Mouse (Mus musculus): ENCODE measurements around the gene Rnf126. TPM values are rescaled to one million over a fixed set of nuclear protein-coding genes. Genes with fewer than 3 reads are reported as not detected.

Gene Rnf126
- polyA plus RNA-seq, 1 experiment from 2014 or later: 62.5 TPM

GRCm38 (mm10) chr10:79780664-79781015, 13.9 kb upstream of the Rnf126 start:
- H3K9ac ChIP-seq (ENCODE audit: low read length): no peak overlapping the region
- WGBS: 2% methylated on average over 13 of the region's 13 CpGs
- no peak overlapping the region for H3K27ac ChIP-seq (replicated peaks in 1 of 2; ENCODE audit: control insufficient read depth in 1 of 2, insufficient read depth in 1 of 2, low read depth in 2 of 2, low read length in 2 of 2)
- H3K9me3 ChIP-seq (ENCODE audit: control insufficient read depth, low read length): no peaks in the 10 kb centered on the region
- no peak for ATAC-seq (ENCODE audit: insufficient number of reproducible peaks, insufficient read depth, low FRiP score, low read depth)
- H3K36me3 ChIP-seq (ENCODE audit: control insufficient read depth, insufficient read depth, low read length): no peaks in the 10 kb centered on the region
- H3K27me3 ChIP-seq (ENCODE audit: control insufficient read depth, insufficient read depth, low read length): peaks cover 16% of the 10 kb centered on the region
- peak overlapping the region; percentile 37 to 58 for H3K4me3 ChIP-seq (ENCODE audit: control insufficient read depth in 1 of 2, insufficient read depth in 1 of 2, low read depth in 1 of 2, low read length in 2 of 2)
- peaks cover 21 to 33% of the 10 kb centered on the region in 2 experiments for H3K4me1 ChIP-seq (ENCODE audit: control insufficient read depth in 2 of 2, insufficient read depth in 2 of 2, low read length in 2 of 2)
- H3K4me2 ChIP-seq (ENCODE audit: low read length): peak overlapping the region; percentile 83

GRCm38 (mm10) chr10:79779784-79780663, 13.3 kb upstream of the Rnf126 start:
- peak overlapping the region; percentile 83 for H3K4me2 ChIP-seq (ENCODE audit: low read length)
- no peak overlapping the region for H3K9ac ChIP-seq (ENCODE audit: low read length)
- no peaks in the 10 kb centered on the region for H3K9me3 ChIP-seq (ENCODE audit: control insufficient read depth, low read length)
- ATAC-seq (ENCODE audit: insufficient number of reproducible peaks, insufficient read depth, low FRiP score, low read depth): peak; percentile 87
- peaks cover 16% of the 10 kb centered on the region for H3K27me3 ChIP-seq (ENCODE audit: control insufficient read depth, insufficient read depth, low read length)
- H3K4me1 ChIP-seq (ENCODE audit: control insufficient read depth in 2 of 2, insufficient read depth in 2 of 2, low read length in 2 of 2): peaks cover 21 to 33% of the 10 kb centered on the region in 2 experiments
- H3K27ac ChIP-seq (replicated peaks in 1 of 2; ENCODE audit: control insufficient read depth in 1 of 2, insufficient read depth in 1 of 2, low read depth in 2 of 2, low read length in 2 of 2): no peak overlapping the region
- WGBS: 3% methylated on average over 54 of the region's 55 CpGs
- peak overlapping the region; percentile 37 to 58 for H3K4me3 ChIP-seq (ENCODE audit: control insufficient read depth in 1 of 2, insufficient read depth in 1 of 2, low read depth in 1 of 2, low read length in 2 of 2)
- no peaks in the 10 kb centered on the region for H3K36me3 ChIP-seq (ENCODE audit: control insufficient read depth, insufficient read depth, low read length)

DNA sequence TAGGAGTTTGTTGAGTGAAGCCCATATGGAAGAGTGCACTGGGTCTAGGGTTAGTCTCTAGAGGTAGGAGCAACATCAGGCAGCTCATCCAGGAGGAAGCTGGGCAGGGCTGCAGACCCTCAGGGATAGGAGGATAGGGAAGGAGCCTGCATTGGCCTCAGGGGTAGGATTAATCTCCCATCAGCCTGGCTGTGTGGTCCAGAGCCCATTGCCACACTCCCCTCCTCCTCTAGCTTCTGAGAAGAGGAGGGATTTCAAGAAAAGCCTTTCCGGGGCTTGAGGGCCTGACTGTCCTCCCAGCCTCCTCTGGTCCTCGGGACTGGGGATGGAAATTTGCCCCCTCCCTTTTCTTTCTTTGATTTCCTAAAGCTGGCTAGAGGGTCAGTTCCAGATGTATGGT, 12.4 kb upstream of the Rnf126 start:
- peaks cover 15% of the 10 kb centered on the region for H3K27me3 ChIP-seq (ENCODE audit: control insufficient read depth, insufficient read depth, low read length)
- no peaks in the 10 kb centered on the region for H3K36me3 ChIP-seq (ENCODE audit: control insufficient read depth, insufficient read depth, low read length)
- WGBS: 32% methylated on average over 2 of the region's 2 CpGs
- no peak for ATAC-seq (ENCODE audit: insufficient number of reproducible peaks, insufficient read depth, low FRiP score, low read depth)
- H3K9ac ChIP-seq (ENCODE audit: low read length): no peak overlapping the region
- H3K9me3 ChIP-seq (ENCODE audit: control insufficient read depth, low read length): no peaks in the 10 kb centered on the region
- 0 out of 4 replicates have a peak overlapping the region, but pooled peaks of 1 of the 2 experiments have one; percentile 84 for H3K27ac ChIP-seq (replicated peaks in 1 of 2; ENCODE audit: control insufficient read depth in 1 of 2, insufficient read depth in 1 of 2, low read depth in 2 of 2, low read length in 2 of 2)
- peaks cover 21 to 33% of the 10 kb centered on the region in 2 experiments for H3K4me1 ChIP-seq (ENCODE audit: control insufficient read depth in 2 of 2, insufficient read depth in 2 of 2, low read length in 2 of 2)
- no peak overlapping the region for H3K4me2 ChIP-seq (ENCODE audit: low read length)
- H3K4me3 ChIP-seq (ENCODE audit: control insufficient read depth in 1 of 2, insufficient read depth in 1 of 2, low read depth in 1 of 2, low read length in 2 of 2): no peak overlapping the region

- Histone ChIP-seq H3K27ac (replicated peaks in 1 of 2; ENCODE audit: control insufficient read depth in 1 of 2, insufficient read depth in 1 of 2, low read depth in 2 of 2, low read length in 2 of 2) (peak overlapping the region; percentile 74 to 84), H3K4me3 (ENCODE audit: control insufficient read depth in 1 of 2, insufficient read depth in 1 of 2, low read depth in 1 of 2, low read length in 2 of 2) (peak overlapping the region; percentile 7 to 51; a peak in 3 of 4 replicates), H3K4me2 (ENCODE audit: low read length) (peak overlapping the region; percentile 78), H3K36me3 (ENCODE audit: control insufficient read depth, insufficient read depth, low read length) (no peaks in the 10 kb centered on the region), H3K9me3 (ENCODE audit: control insufficient read depth, low read length) (no peaks in the 10 kb centered on the region), H3K4me1 (ENCODE audit: control insufficient read depth in 2 of 2, insufficient read depth in 2 of 2, low read length in 2 of 2) (peaks cover 21 to 33% of the 10 kb centered on the region in 2 experiments), H3K27me3 (ENCODE audit: control insufficient read depth, insufficient read depth, low read length) (peaks cover 13% of the 10 kb centered on the region), H3K9ac (ENCODE audit: low read length) (peak overlapping the region; percentile 73)
- ATAC-seq (ENCODE audit: insufficient number of reproducible peaks, insufficient read depth, low FRiP score, low read depth): peak; percentile 36; the same call in 1 of the 2 replicates
- WGBS: 7% methylated on average over 15 of the region's 15 CpGs
These were observed 11.3 kb upstream of the Rnf126 start for GRCm38 (mm10) chr10:79778006-79778405.

DNA sequence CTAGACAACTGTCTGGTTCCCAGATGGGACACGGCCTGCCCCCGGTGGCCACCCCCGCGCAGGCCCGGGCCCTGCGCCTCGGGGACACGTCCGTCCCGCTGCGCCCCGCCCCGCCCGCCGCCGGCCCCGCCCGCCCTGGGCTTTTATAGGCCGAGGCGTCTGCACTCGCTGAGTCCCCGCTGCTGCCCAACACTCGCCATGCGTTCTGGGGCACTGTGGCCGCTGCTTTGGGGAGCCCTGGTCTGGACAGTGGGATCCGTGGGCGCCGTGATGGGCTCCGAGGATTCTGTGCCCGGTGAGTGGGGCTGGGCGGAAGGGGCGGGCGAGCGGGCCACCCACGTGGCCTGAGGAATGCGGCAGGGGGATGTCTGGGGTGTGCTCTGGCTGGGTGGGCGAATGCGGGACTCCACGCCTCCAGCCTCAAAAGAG, 10.4 kb upstream of the Rnf126 start, which contains the start of gene Fstl3:
Gene Fstl3, plus strand, starts transcription at position 170 of the 429 bp plus-strand sequence.
- Histone ChIP-seq H3K4me1 (ENCODE audit: control insufficient read depth in 2 of 2, insufficient read depth in 2 of 2, low read length in 2 of 2) (peaks cover 21 to 33% of the 10 kb centered on the region in 2 experiments), H3K4me2 (ENCODE audit: low read length) (peak within 1 kb of the TSS; percentile 78), H3K9me3 (ENCODE audit: control insufficient read depth, low read length) (0 out of 2 replicates have a peak, but pooled peaks cover 5% of the 10 kb centered on the region), H3K27ac (replicated peaks in 1 of 2; ENCODE audit: control insufficient read depth in 1 of 2, insufficient read depth in 1 of 2, low read depth in 2 of 2, low read length in 2 of 2) (peak within 1 kb of the TSS; percentile 74 to 84), H3K9ac (ENCODE audit: low read length) (peak within 1 kb of the TSS; percentile 73), H3K27me3 (ENCODE audit: control insufficient read depth, insufficient read depth, low read length) (peaks cover 8% of the 10 kb centered on the region), H3K4me3 (ENCODE audit: control insufficient read depth in 1 of 2, insufficient read depth in 1 of 2, low read depth in 1 of 2, low read length in 2 of 2) (peak within 1 kb of the TSS; percentile 51 to 55), H3K36me3 (ENCODE audit: control insufficient read depth, insufficient read depth, low read length) (no peaks in the 10 kb centered on the region)
- no peak for ATAC-seq (ENCODE audit: insufficient number of reproducible peaks, insufficient read depth, low FRiP score, low read depth)
- WGBS: 2% methylated on average over 39 of the region's 39 CpGs

GRCm38 (mm10) chr10:79774486-79775279, 7.9 kb upstream of the Rnf126 start:
- H3K4me1 ChIP-seq (ENCODE audit: control insufficient read depth in 2 of 2, insufficient read depth in 2 of 2, low read length in 2 of 2): peaks cover 10 to 21% of the 10 kb centered on the region in 2 experiments
- 57% methylated on average over 5 of the region's 5 CpGs for WGBS

DNA sequence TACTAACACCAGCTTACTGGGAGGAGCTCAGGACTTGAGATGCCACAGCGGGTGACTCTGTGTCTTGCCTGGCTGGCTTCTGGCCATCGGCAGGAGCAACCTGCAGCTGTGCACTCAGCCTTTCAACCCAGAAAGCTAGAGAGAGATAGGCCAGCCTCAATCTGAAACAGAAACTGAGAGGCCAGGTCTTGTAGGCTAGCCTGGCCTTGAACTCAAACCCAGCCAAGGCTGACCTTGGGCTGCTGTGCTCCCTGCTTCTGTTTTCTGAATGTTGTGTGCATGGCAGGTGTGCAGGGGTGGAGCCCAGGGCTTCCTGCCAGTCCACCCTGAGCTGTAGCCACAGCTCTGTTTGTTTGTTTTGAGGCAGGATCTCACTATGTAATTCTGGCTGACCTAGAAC, 6.5 kb upstream of the Rnf126 start:
- Histone ChIP-seq H3K4me2 (ENCODE audit: low read length) (no peak overlapping the region), H3K27ac (replicated peaks in 1 of 2; ENCODE audit: control insufficient read depth in 1 of 2, insufficient read depth in 1 of 2, low read depth in 2 of 2, low read length in 2 of 2) (no peak overlapping the region), H3K27me3 (ENCODE audit: control insufficient read depth, insufficient read depth, low read length) (no peaks in the 10 kb centered on the region), H3K4me3 (ENCODE audit: control insufficient read depth in 1 of 2, insufficient read depth in 1 of 2, low read depth in 1 of 2, low read length in 2 of 2) (no peak overlapping the region), H3K9me3 (ENCODE audit: control insufficient read depth, low read length) (0 out of 2 replicates have a peak, but pooled peaks cover 5% of the 10 kb centered on the region), H3K4me1 (ENCODE audit: control insufficient read depth in 2 of 2, insufficient read depth in 2 of 2, low read length in 2 of 2) (peaks cover 10 to 19% of the 10 kb centered on the region in 2 experiments), H3K36me3 (ENCODE audit: control insufficient read depth, insufficient read depth, low read length) (no peaks in the 10 kb centered on the region), H3K9ac (ENCODE audit: low read length) (no peak overlapping the region)
- no peak for ATAC-seq (ENCODE audit: insufficient number of reproducible peaks, insufficient read depth, low FRiP score, low read depth)
- 85% methylated on average over 2 of the region's 2 CpGs for WGBS

More at GRCm38 (mm10) chr10:79774486-79775279, 7.9 kb upstream of the Rnf126 start:
- Histone ChIP-seq H3K4me2 (ENCODE audit: low read length) (no peak overlapping the region), H3K9ac (ENCODE audit: low read length) (no peak overlapping the region), H3K27ac (replicated peaks in 1 of 2; ENCODE audit: control insufficient read depth in 1 of 2, insufficient read depth in 1 of 2, low read depth in 2 of 2, low read length in 2 of 2) (no peak overlapping the region), H3K4me3 (ENCODE audit: control insufficient read depth in 1 of 2, insufficient read depth in 1 of 2, low read depth in 1 of 2, low read length in 2 of 2) (no peak overlapping the region), H3K27me3 (ENCODE audit: control insufficient read depth, insufficient read depth, low read length) (no peaks in the 10 kb centered on the region), H3K9me3 (ENCODE audit: control insufficient read depth, low read length) (0 out of 2 replicates have a peak, but pooled peaks cover 5% of the 10 kb centered on the region), H3K36me3 (ENCODE audit: control insufficient read depth, insufficient read depth, low read length) (no peaks in the 10 kb centered on the region)
- no peak for ATAC-seq (ENCODE audit: insufficient number of reproducible peaks, insufficient read depth, low FRiP score, low read depth)

Data from heart, embryonic 14.5 days (tissue).